Mouse (Mus musculus): ENCODE results near the gene Kdm6b. TPM values are rescaled to one million over a fixed set of nuclear protein-coding genes. Genes with fewer than 3 reads are reported as not detected.

Gene Kdm6b
- polyA plus RNA-seq (2014; fragmentation: Illumina TruSeq; extraction: RNeasy Lipid Tissue Mini Kit (QIAGEN cat#74804); ENCODE audit: low read depth, low replicate concordance) = 15.3 TPM

DNA sequence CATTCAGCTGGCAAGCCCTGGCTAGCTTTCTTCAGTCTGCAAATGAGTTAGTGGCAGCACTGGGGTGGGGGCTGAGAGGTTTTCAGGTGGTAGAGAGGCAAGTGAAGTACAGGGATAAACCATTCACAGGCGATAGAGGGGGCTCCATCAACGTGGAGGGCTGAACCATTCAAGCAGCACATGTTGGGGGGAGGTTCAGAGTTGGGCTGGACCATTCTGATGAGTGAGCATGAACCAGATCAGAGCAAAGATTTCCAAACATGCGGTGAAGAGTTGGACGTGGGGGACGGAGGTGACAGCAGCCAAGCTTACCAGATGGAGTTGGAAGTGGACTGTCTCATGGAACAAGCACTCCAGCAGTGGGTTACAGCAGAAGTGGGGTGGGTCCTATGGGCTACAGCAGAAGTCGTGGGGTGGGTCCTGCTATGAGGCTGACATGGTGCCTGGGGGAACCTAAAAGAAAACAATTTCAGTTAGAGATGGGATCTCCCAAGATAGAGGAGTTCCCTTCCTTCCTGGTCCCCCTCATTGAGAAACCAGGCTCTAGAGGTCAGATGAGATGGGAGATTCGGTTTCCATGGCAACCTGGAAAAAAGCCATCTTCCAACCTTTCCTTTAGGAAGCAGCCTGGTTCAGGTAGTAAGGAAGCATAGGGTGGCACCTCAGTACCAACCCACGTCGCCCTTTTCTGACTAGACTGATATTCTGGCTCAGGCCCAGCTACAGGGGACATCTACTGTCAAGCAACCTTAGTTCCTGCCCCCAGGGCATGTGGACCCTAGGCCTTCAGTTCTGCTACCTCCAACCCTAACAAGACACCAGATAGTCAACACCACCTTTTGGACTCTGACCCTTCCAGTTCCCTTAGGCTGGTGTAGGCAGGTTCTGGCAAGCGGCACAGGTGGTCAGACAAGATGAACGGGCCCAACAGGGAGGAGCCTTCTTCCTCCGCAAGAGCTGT lies at the start of gene Kdm6b:
Gene Kdm6b (minus strand): TSS at position 455 of the 961 bp plus-strand sequence.

GRCm38 (mm10) chr11:69398059-69398458 lies 15.4 kb downstream of the Kdm6b start, which contains the start of gene Tmem88:
Gene Tmem88, minus strand, starts transcription at chr11:69398234.

GRCm38 (mm10) chr11:69395235-69395633 lies 18.2 kb downstream of the Kdm6b start, which contains the start of the genes Naa38 and Cyb5d1:
Gene Naa38, plus strand, starts transcription at chr11:69395487.
Gene Cyb5d1, minus strand, starts transcription at chr11:69395631.

DNA sequence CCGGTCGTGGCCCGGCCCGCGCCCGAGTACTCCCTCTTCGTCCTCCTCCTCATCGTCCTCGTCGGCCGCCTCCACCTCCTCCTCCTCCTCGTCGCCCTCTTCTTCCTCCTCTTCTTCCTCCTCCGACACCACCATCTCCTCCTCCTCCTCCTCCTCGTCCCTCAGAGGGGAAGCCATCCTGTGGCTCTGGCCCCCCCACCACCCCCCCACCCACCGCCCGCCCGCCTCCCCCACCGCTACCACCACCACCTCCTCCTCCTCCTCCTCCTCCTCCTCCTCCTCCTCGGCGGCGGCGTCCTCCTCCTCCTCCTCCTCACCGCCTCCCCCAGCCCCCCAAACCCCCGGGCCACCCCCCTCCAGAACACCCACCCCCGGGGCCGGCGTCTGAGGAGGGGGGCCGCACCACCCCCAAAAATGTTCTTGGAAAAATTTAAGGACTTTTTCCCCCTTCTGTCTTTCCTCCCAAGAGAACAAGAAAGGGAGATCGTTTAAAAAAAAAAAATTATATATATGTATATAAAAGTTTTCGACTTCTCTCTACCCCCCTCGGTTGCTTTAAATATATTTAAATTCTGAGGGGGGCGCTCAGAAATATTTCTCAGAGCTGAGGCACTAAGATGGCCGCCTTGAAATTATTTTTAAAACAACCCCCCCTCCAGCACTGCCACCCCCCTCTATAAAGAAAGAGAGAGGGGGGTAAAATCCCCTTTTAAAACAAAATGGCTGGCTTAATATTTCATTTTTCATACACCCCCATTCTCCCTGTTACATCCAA lies 44.1 kb downstream of the Kdm6b start, which contains the start of gene Chd3:
Gene Chd3 (minus strand): TSS at position 192 of the 775 bp plus-strand sequence.

Other genes starting within 250 kb of the Kdm6b start
- 1.6 TPM for gene Alox8, start 215.8 kb downstream of the Kdm6b start, polyA plus RNA-seq (2014; fragmentation: Illumina TruSeq; extraction: RNeasy Lipid Tissue Mini Kit (QIAGEN cat#74804); ENCODE audit: low read depth, low replicate concordance)
- 0.05 TPM for gene Gucy2e, start 176.6 kb downstream of the Kdm6b start, polyA plus RNA-seq (2014; fragmentation: Illumina TruSeq; extraction: RNeasy Lipid Tissue Mini Kit (QIAGEN cat#74804); ENCODE audit: low read depth, low replicate concordance)
- 6.1 TPM for gene Cntrob, start 89.9 kb downstream of the Kdm6b start, polyA plus RNA-seq (2014; fragmentation: Illumina TruSeq; extraction: RNeasy Lipid Tissue Mini Kit (QIAGEN cat#74804); ENCODE audit: low read depth, low replicate concordance)
- 82.5 TPM for gene Trappc1, start 89.7 kb downstream of the Kdm6b start, polyA plus RNA-seq (2014; fragmentation: Illumina TruSeq; extraction: RNeasy Lipid Tissue Mini Kit (QIAGEN cat#74804); ENCODE audit: low read depth, low replicate concordance)
- gene Kcnab3, start 87.4 kb downstream of the Kdm6b start, polyA plus RNA-seq (2014; fragmentation: Illumina TruSeq; extraction: RNeasy Lipid Tissue Mini Kit (QIAGEN cat#74804); ENCODE audit: low read depth, low replicate concordance) = 0.26 TPM
- 0.47 TPM for gene Rnf227, start 73.2 kb downstream of the Kdm6b start, polyA plus RNA-seq (2014; fragmentation: Illumina TruSeq; extraction: RNeasy Lipid Tissue Mini Kit (QIAGEN cat#74804); ENCODE audit: low read depth, low replicate concordance)
- gene Chd3, start 44.3 kb downstream of the Kdm6b start, polyA plus RNA-seq (2014; fragmentation: Illumina TruSeq; extraction: RNeasy Lipid Tissue Mini Kit (QIAGEN cat#74804); ENCODE audit: low read depth, low replicate concordance) = 19.5 TPM
- 87.6 TPM for gene Naa38, start 18.2 kb downstream of the Kdm6b start, polyA plus RNA-seq (2014; fragmentation: Illumina TruSeq; extraction: RNeasy Lipid Tissue Mini Kit (QIAGEN cat#74804); ENCODE audit: low read depth, low replicate concordance)
- gene Cyb5d1, start 18.0 kb downstream of the Kdm6b start, polyA plus RNA-seq (2014; fragmentation: Illumina TruSeq; extraction: RNeasy Lipid Tissue Mini Kit (QIAGEN cat#74804); ENCODE audit: low read depth, low replicate concordance) = 35.3 TPM
- 16.4 TPM for gene Tmem88, start 15.4 kb downstream of the Kdm6b start, polyA plus RNA-seq (2014; fragmentation: Illumina TruSeq; extraction: RNeasy Lipid Tissue Mini Kit (QIAGEN cat#74804); ENCODE audit: low read depth, low replicate concordance)
- gene Dnah2, start 135.4 kb upstream of the Kdm6b start, polyA plus RNA-seq (2014; fragmentation: Illumina TruSeq; extraction: RNeasy Lipid Tissue Mini Kit (QIAGEN cat#74804); ENCODE audit: low read depth, low replicate concordance) = 0.13 TPM
- 54.0 TPM for gene Efnb3, start 146.5 kb upstream of the Kdm6b start, polyA plus RNA-seq (2014; fragmentation: Illumina TruSeq; extraction: RNeasy Lipid Tissue Mini Kit (QIAGEN cat#74804); ENCODE audit: low read depth, low replicate concordance)
- gene Wrap53, start 166.6 kb upstream of the Kdm6b start, polyA plus RNA-seq (2014; fragmentation: Illumina TruSeq; extraction: RNeasy Lipid Tissue Mini Kit (QIAGEN cat#74804); ENCODE audit: low read depth, low replicate concordance) = 7.1 TPM
- 15.7 TPM for gene Trp53, start 166.7 kb upstream of the Kdm6b start, polyA plus RNA-seq (2014; fragmentation: Illumina TruSeq; extraction: RNeasy Lipid Tissue Mini Kit (QIAGEN cat#74804); ENCODE audit: low read depth, low replicate concordance)
- 18.5 TPM for gene Atp1b2, start 192.3 kb upstream of the Kdm6b start, polyA plus RNA-seq (2014; fragmentation: Illumina TruSeq; extraction: RNeasy Lipid Tissue Mini Kit (QIAGEN cat#74804); ENCODE audit: low read depth, low replicate concordance)
- gene Shbg, start 204.2 kb upstream of the Kdm6b start, polyA plus RNA-seq (2014; fragmentation: Illumina TruSeq; extraction: RNeasy Lipid Tissue Mini Kit (QIAGEN cat#74804); ENCODE audit: low read depth, low replicate concordance) = not detected
- 7.8 TPM for gene Sat2, start 208.3 kb upstream of the Kdm6b start, polyA plus RNA-seq (2014; fragmentation: Illumina TruSeq; extraction: RNeasy Lipid Tissue Mini Kit (QIAGEN cat#74804); ENCODE audit: low read depth, low replicate concordance)
- gene Fxr2, start 219.3 kb upstream of the Kdm6b start, polyA plus RNA-seq (2014; fragmentation: Illumina TruSeq; extraction: RNeasy Lipid Tissue Mini Kit (QIAGEN cat#74804); ENCODE audit: low read depth, low replicate concordance) = 102 TPM
- gene Sox15, start 241.6 kb upstream of the Kdm6b start, polyA plus RNA-seq (2014; fragmentation: Illumina TruSeq; extraction: RNeasy Lipid Tissue Mini Kit (QIAGEN cat#74804); ENCODE audit: low read depth, low replicate concordance) = not detected
- 26.2 TPM for gene Mpdu1, start 249.0 kb upstream of the Kdm6b start, polyA plus RNA-seq (2014; fragmentation: Illumina TruSeq; extraction: RNeasy Lipid Tissue Mini Kit (QIAGEN cat#74804); ENCODE audit: low read depth, low replicate concordance)

All from heart, adult 10 weeks (tissue).